Mouse (Mus musculus) lung, adult 2 months (tissue): ENCODE measurements around the gene Il12rb1.

ENCODE experiments used
- CTCF ChIP-seq: fragments of 200-500 bp; IDR thresholded peaks from 2 replicates; pipeline ENCODE4 v1.5.1; 2011; ENCODE audit warnings: mild to moderate bottlenecking, low read length, control low read depth; ENCODE audit not compliant: insufficient read depth
- POLR2A ChIP-seq: fragments of 200-500 bp; IDR thresholded peaks from 2 replicates; pipeline ENCODE4 v1.6.1; 2011; ENCODE audit warnings: low read depth, mild to moderate bottlenecking, control low read depth, low read length, borderline replicate concordance; ENCODE audit errors: extremely low read depth

DNA sequence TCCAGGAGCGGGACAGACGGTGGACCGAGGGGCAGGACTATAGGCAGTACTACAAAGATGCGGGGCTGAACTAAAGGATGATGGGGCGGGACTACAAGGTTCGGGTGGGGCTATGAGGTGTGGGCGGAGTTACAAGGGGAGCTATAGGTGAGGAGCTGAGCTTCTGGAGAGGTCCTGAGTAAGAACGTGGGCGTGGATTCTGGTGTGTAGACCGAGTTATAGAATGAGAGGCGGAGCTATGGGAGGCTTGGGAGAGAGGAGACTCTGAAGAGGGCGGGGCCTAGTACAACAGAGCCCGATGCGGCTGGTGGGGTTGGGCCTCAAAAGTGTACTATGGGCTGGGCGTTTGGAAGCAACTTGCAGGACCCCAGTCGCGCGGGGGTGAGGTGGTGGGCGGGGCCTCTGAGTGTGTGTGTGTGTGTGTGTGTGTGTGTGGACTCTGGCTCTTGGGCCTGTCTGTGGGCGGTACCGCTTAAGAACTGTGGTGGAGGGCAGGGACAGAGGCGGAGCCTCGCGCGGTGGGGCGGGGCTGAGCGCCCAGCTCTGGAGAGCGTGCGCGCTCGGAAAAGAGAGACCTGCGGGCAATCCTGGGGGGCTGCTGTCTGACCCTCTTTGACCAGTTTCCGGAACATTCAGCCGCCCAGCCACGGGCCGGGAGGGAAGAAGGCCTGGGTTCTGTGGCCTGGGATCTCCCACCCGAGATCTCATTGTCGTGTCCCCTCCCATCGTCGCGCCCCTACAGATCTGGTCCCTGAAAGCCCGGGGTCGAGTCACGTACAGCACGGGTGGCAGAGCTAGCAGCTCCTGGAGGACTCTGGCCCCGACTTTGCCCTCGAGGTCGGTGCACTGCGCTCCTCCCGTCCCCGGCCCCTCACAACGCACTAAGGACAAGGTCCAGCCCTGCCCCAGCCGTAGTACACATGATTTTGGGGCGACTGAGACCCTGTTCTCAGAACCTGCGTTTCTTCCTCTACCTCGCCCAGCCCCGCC is 10.9 kb upstream of the Il12rb1 start:
- TF ChIP-seq CTCF: no peak
- TF ChIP-seq POLR2A: no peak
